Mouse (Mus musculus): ENCODE data around the gene Fbxw5. TPM values are rescaled to one million over a fixed set of nuclear protein-coding genes. Genes with fewer than 3 reads are reported as not detected.

Gene Fbxw5
- total RNA-seq (2012; rRNA removed), result 36.8 and 37.4 TPM in 2 replicates
- total RNA-seq (2014; rRNA removed), result 31.9 and 34.3 TPM in 2 replicates
- 37.0 and 40.4 TPM in 2 replicates for polyA plus RNA-seq (2012; ENCODE audit: insufficient read length, low read depth)

DNA sequence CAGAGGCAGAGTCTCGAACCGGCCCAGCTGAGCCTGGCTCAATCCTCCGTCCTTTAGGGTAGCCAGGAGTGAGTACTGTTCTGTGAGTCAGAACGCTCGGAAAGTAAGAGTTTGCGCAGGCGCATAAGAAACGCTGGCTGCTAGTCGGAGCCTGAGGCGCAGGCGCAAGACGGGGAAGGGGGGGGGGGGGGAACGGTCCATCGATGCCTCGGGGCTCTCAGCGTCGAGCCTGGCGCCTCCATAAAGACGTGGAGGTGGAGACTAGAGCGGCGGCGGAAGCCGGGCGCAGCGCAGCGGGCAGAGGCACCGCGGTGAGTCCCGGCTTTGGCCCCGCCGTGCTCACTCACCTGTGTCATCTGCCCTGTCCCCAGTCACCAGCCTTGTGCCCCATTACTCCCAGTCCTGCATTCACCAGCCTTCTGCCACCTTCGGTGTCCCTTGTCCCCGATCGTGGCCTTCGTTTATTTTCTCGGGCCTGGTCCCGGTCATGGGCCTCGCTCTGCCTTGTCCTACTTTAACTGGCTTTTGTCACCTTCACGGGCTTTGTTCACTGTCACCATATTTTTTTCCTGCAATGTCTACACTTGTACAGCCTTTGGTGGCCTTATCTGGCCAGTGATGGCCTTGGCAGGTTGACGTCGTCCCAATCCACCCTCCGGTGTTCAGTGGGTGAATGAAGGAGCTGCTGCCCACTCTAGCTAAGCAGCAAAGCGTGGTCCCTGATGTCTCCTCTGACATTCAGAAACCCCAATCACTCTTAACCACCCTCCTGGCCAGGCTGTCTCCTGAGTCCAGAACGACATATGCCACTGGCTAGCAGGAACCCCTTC is at the start of gene Fbxw5:
Gene Fbxw5 (plus strand): TSS at position 175 of the 830 bp plus-strand sequence.
- in situ Hi-C loops (cut with MboI; ENCODE audit: low pct_ligation_motif_present, low pct_unique_long_range_greater_than_20kb, low sequenced_read_pairs) (no loop called here), dilution Hi-C loops (cut with MboI; ENCODE audit: extremely low pct_ligation_motif_present, extremely low pct_unique_long_range_greater_than_20kb, low sequenced_read_pairs) (no loop called here)
- Histone ChIP-seq H3K79me2 (replicated peaks; ENCODE audit: control insufficient read depth, extremely low read depth, insufficient read depth, poor library complexity, severe bottlenecking) (peaks cover 8% of the 10 kb centered on the region; the same call in 1 of the 2 replicates), H3K9me3 (replicated peaks; ENCODE audit: low read length) (no peaks in the 10 kb centered on the region), H3K9ac (ENCODE audit: insufficient read depth, low read depth) (peak within 1 kb of the TSS; percentile 92), H3K4me1 (ENCODE audit: control insufficient read depth in 1 of 2, insufficient read depth in 2 of 2) (peaks cover 15 to 40% of the 10 kb centered on the region in 2 experiments), H3K27ac (ENCODE audit: insufficient read depth, low read depth) (peak within 1 kb of the TSS; percentile 51), H3K36me3 (replicated peaks in 1 of 2; ENCODE audit: control insufficient read depth in 1 of 2, insufficient read depth in 1 of 2, low read length in 1 of 2) (peaks cover 32 to 40% of the 10 kb centered on the region in 2 experiments), H3K4me2 (ENCODE audit: insufficient read depth, low read depth, poor library complexity, severe bottlenecking) (peak within 1 kb of the TSS; percentile 68), H3K27me3 (replicated peaks) (no peaks in the 10 kb centered on the region), H3K4me3 (replicated peaks in 1 of 3; ENCODE audit: low read depth in 2 of 3, low read length in 2 of 3, poor library complexity in 1 of 3) (peak within 1 kb of the TSS; percentile 70 to 99 (median 93))
- peak; percentile 97 for DNase-seq (ENCODE audit: extremely low read depth)
- TF ChIP-seq UBTF (IDR thresholded peaks at IDR 0.05; ENCODE audit: low read depth, low read length) (0 out of 2 replicates have a peak, but pooled peaks have one; percentile 28), E2F4 (IDR thresholded peaks at IDR 0.05; ENCODE audit: insufficient replicate concordance, low read depth, low read length) (no peak), KAT2A (IDR thresholded peaks at IDR 0.05; ENCODE audit: insufficient replicate concordance, low read length) (peak; percentile 63; the same call in 1 of the 2 replicates), EP300 (IDR thresholded peaks at IDR 0.05; ENCODE audit: low read length) (no peak), NRF1 (IDR thresholded peaks at IDR 0.05; ENCODE audit: low read depth, low read length) (peak; percentile 88), JUN (IDR thresholded peaks at IDR 0.05; ENCODE audit: insufficient read depth, low read depth, low read length) (no peak), POLR2AphosphoS2 (IDR thresholded peaks at IDR 0.05; ENCODE audit: low read depth, low read length) (peak; percentile 90; the same call in 1 of the 2 replicates), ETS1 (conservative IDR thresholded peaks at IDR 0.05; ENCODE audit: low read depth, low read length) (no peak), RAD21 (IDR thresholded peaks at IDR 0.05; ENCODE audit: low read depth, low read length) (no peak), MAX (IDR thresholded peaks at IDR 0.05; ENCODE audit: low read length) (0 out of 2 replicates have a peak, but pooled peaks have one; percentile 56), RCOR1 (conservative IDR thresholded peaks at IDR 0.05; ENCODE audit: low read depth, low read length) (no peak), ZC3H11A (IDR thresholded peaks at IDR 0.05; ENCODE audit: low read depth, low read length) (no peak), POLR2A (IDR thresholded peaks at IDR 0.05; ENCODE audit: low read depth, low read length) (peak; percentile 86), HCFC1 (IDR thresholded peaks at IDR 0.05; ENCODE audit: low read depth, low read length) (peak; percentile 89), TBP (conservative IDR thresholded peaks at IDR 0.05; ENCODE audit: low read depth, low read length) (0 out of 2 replicates have a peak, but pooled peaks have one; percentile 38), USF1 (IDR thresholded peaks at IDR 0.05; ENCODE audit: low read depth, low read length) (no peak), JUND (conservative IDR thresholded peaks at IDR 0.05; ENCODE audit: low read depth, low read length) (no peak), CHD2 (IDR thresholded peaks at IDR 0.05; ENCODE audit: low read length) (no peak; the same call in 1 of the 2 replicates), MXI1 (IDR thresholded peaks at IDR 0.05; ENCODE audit: low read depth, low read length) (peak; percentile 91), SMC3 (IDR thresholded peaks at IDR 0.05; ENCODE audit: low read depth, low read length) (no peak), MAZ (IDR thresholded peaks at IDR 0.05; ENCODE audit: low read depth, low read length) (peak; percentile 94), GABPA (IDR thresholded peaks at IDR 0.05; ENCODE audit: insufficient replicate concordance, low read depth, low read length) (no peak; the same call in 1 of the 2 replicates), USF2 (conservative IDR thresholded peaks at IDR 0.05; ENCODE audit: low read depth, low read length) (no peak), ZMIZ1 (IDR thresholded peaks at IDR 0.05; ENCODE audit: low read depth, low read length) (peak; percentile 83), BHLHE40 (IDR thresholded peaks at IDR 0.05; ENCODE audit: low read depth, low read length) (0 out of 2 replicates have a peak, but pooled peaks have one; percentile 7), ZNF384 (IDR thresholded peaks at IDR 0.05; ENCODE audit: low read depth, low read length) (no peak), IRF4 (IDR thresholded peaks at IDR 0.05; ENCODE audit: low read depth, low read length) (peak; percentile 76), MYC (IDR thresholded peaks at IDR 0.05; ENCODE audit: low read depth, low read length) (0 out of 2 replicates have a peak, but pooled peaks have one; percentile 28), MEF2A (IDR thresholded peaks at IDR 0.05; ENCODE audit: borderline replicate concordance, low read depth, low read length) (peak; percentile 36; the same call in 1 of the 2 replicates), SIN3A (IDR thresholded peaks at IDR 0.05; ENCODE audit: low read length) (peak; percentile 97), ELF1 (IDR thresholded peaks at IDR 0.05; ENCODE audit: low read depth, low read length) (peak; percentile 88), NELFE (IDR thresholded peaks at IDR 0.05; ENCODE audit: low read depth, low read length) (peak; percentile 84), TCF12 (IDR thresholded peaks at IDR 0.05; ENCODE audit: low read depth, low read length) (peak; percentile 75)

Data from CH12.LX (cell line).